Mouse (Mus musculus) forelimb bud, embryonic 11.5 days (tissue): ENCODE data around the gene Ephx4.

Source experiments
- DNase-seq: peaks from one replicate; pipeline ENCODE4 v3.0.0-alpha.2; 2012; ENCODE audit warnings: low read depth, low spot score

Gene Ephx4

DNA sequence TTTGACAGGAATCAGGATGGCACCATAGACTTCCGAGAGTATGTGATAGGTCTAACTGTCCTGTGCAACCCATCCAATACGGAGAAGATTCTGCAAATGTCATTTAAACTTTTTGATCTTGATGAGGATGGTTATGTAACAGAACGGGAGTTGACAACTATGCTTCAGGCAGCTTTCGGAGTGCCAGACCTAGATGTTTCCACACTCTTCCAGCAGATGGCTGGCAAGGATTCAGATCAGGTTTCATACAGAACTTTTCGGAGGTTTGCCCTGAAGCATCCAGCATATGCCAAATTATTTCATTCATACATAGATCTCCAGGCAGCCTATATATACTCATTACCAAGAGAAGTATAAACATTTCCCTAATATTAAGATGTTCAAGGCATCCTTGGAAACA is 31.5 kb downstream of the Ephx4 start:
- no peak for DNase-seq

DNA sequence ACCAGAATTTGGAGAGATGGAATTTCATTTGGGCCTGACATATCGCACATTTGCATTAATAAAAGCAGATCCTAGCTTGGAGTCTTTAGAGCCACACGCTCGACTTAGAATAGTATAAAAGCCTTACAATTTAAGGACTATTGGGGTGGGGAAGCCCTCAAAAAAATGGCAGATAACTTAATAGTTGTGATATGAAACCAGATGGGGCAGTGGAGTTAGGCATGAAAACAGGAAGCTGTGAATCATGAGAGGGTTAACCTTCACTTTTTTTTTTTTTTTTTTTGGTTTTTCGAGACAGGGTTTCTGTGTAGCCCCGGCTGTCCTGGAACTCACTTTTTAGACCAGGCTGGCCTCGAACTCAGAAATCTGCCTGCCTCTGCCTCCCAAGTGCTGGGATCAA is 33.6 kb downstream of the Ephx4 start:
- no peak for DNase-seq

DNA sequence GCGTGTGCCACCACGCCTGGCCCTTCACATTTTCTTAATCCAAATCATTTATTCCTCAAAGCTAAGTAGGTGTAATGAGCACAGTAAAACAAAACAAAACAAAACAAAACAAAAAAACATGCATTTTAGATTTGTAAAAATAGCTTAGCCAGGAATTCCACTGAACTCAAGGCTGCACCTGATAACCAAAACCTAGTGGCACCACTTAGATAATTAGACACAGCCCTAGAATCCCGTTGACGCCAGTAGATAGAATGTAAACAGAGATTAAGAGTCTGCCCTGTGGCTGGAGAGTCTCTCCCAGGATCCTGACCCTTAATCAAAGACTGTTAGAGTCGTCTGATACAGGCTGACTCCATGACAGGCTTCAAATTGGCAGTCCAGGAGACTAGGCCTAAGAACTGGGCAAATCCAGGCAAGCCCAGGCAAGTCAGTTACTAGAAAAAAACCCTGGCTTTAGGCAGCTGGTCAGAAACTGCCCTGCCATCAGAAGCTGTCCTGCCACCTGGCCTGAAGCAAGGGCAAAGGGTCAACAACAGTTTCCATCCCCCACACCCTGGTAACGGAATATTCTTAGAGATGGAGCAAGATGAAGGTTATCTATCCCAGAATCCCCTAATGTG is 34.2 kb downstream of the Ephx4 start:
- DNase-seq: no peak

DNA sequence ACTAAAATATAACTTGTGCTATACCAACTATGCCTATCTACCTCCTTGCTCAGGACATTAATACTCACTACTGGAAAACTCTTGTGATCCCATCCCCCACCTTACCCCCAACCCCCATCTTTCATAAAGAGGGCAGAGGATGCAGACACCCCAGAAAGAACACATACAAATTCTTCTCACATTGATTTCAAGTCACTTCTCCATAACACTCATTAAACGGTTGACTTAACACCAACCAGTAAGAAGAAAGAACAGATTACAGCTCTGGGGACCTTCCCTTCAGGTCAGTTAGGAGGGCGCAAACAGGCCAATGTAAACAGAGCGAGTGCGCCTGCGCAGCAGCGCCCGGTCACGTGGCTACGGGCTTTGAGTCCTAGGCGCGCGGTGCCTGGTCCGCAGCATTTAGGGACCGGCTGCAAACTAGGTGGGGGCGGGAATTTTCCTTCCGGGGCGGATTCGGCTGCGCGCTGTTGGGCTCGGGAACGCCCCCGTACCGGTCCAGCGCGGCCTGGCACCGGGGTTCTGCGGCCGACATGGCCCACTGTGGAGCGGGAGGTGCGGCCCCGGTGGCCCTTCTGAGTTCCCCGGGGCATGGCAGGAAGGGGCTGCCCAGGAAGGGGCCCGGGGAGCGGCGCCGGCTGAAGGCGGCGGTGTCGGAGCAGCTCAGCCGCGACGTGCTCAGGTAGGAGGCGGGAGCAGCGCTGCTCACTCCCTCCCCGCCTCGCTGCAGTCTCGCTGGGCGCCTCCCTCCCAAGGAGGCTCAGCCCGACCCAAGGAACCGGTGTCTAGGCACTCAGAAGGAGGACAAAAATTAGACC is 35.1 kb downstream of the Ephx4 start, which contains the start of gene Btbd8:
Gene Btbd8, plus strand, starts transcription at position 534 of the 818 bp plus-strand sequence.
- DNase-seq: peak; percentile 97

DNA sequence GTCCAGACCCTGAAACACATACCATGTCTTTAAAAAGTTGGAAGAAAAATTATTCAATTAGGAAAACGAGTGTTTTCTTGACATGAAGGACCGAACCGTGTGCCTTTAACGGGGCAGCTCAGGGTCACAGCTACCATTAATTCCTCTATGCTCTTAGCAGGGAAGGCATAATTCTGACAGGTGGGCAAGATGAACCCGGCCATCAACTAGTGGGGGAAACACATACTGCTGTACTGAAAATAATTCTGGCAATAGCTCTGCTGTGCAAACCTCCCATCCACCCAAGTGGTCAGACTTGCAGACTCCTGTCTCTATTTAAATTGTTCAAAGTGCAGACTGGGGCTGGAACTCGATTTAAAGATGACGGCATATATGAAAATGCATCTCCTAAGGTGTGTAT is 35.8 kb downstream of the Ephx4 start:
- DNase-seq: peak; percentile 13

DNA sequence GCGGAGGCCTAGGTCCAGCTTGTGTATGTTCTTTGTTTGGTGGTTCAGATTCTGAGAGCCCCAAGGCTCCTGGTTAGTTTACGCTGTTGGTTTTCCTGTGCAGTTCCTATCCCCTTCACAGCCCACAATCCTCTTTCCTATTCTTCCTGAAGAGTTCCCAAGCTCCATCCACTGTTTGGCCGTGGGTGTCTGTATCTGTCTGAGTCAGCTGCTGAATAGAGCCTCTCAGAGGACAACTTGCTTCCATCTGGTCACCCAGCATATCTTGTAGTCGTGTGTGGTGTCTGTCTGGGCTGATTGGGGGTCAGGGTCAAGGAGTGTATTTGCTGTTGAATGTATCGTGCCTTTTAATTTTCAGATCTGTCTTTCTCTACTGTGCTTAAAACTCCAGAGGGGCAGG is 39.3 kb downstream of the Ephx4 start:
- DNase-seq: no peak

DNA sequence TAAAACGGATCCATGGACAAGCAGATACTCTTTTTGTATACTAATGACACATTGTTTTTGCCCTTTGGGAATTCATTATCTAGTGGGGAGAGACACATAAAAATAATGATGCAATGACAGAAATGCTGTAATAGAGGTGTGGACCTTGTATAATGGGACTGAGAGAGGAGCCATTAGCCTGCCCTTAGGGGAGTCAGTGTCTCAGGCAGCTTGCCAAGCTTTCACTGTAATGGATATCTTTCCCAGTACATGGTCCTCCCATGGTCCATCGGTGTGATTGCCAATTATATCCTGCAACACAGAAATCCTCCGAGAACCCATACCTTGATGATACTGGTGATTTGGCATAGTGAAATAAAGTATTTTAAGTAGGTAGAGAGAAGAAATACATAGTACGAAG is 41.7 kb downstream of the Ephx4 start:
- no peak for DNase-seq

DNA sequence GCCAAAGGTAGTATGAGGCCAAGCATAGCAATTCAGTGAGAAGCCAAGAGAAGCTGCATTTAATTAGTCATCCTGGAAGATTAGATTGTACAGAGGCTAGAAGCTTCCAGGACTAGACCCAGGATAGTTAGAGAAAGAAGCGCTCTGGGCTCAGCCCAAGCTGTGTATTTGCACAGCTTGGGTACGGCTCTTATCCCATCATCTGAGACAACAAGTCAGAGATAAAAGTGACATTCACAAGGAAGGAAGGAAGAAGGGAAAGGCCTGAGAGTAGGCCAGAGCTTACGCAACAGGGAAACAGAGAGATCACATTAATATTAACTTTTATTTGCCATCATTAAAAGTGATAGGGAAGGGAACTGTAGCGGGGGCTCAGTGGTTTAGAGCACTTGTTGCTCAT is 45.4 kb downstream of the Ephx4 start:
- no peak for DNase-seq

DNA sequence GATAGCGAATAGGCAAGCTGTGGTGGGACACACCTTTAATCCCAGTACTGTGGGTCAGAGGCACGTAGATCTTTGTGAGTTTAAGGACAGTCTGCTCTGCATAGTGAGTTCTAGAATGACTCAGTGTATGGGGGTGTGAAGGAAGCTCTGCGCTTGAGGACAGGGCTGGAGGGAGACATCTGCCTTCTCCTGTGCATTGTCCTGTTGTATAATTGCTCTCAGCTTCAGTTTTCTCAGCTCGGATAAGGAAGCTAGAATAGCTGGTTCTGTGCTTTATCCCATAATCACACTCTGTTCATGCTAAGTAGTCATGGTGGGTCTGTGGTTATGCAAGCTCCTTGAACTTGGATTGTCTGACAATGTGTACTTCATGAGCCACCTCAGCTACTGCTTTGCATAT is 46.2 kb downstream of the Ephx4 start:
- DNase-seq: no peak

DNA sequence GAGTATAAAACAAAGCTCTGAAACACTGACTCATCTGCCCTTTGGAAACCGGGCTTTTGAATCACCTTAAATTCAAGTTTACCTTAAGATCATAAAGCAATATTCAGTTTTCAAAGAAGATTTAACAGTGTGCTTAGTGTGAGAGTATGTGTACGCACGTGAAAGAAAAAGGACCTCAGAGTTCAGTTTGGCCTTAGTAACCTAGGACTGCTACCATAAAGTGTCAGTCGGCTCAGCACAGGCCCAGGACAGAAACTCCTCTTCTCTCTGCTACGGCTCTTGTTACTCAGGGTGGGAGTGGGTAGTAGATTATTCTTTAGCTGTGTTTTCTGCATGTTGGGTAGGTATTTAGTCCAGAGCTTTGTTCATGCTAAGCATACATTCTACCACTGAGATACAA is 47.1 kb downstream of the Ephx4 start:
- DNase-seq: no peak

DNA sequence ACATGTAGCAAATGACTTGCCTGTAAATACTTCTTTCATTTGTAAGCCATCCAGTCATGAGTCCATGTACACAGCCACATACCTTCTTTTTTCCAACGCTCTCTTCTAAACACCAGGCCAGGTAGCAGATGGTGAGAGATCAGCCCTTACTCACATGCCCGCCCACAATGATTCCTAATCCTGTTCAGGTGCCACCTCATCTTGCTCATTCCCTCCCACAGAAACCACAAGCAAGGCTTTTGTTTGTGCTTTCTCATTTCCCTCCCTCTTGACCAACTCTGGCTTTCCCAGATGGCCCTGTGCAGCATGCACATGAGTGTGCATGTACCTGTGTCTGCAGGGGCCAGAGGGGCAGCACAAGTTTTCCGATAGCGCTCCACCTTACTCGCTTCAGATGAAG is 47.8 kb downstream of the Ephx4 start:
- no peak for DNase-seq

DNA sequence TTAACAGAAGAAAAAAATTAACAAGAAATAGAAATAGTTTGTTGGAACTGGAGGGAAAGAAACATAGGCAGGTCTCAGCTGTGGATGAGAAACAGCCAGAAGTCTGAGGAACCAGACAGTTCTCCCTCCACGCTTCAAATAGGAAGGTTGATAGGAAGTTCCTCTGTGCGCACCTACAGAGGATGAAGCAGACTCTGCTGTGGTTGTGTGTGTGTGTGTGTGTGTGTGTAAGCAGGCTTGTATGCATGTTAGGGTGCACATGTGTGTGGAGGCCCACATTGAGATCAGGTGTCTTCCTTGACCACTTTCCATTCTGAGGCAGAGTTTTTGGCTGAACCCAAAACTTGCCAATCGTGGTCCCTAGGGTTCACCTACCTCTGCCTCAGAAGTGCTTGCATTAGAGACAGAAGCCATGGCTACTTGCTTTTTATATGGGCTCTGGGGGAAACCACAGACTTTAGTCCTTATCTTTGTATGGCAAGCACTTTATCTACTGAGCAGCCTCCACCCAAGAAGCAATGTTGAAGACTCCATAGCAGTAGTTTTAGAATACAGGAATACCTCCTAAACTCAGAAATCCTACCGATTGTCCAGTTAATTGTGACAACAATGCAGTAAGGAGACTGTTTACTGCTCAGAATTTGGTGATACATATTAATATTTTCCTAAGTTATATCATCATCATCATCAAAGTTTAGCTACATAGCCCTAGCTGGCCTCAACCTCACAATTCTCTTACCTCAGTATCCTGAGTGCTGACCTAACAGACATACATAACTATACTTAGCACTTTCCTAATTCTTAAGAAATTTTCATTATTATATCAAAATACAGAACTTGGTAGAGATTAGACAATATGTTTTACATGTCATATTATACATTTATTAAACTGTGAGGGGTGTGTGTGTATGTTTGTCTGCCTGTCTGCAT is 59.9 kb downstream of the Ephx4 start:
- no peak for DNase-seq

DNA sequence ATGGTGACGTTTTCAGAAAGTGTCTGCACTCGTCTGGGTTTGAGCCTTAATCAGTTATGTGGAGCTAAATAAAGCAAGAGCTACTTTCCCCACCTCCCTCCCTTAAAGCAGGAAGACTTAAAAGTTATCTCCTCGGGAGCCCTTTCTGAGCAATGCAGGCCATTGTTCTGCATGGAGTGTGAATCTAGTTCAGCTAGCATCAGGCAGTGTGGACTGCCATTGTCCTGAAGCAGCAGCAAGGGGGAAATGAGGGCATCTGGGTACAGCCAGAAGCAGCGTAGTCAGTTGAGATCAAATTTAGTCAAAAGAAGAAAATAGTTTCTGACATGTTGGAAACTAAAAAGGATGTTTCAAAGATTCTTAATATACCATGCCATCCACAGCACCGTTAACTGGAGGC is 64.0 kb downstream of the Ephx4 start:
- DNase-seq: no peak

DNA sequence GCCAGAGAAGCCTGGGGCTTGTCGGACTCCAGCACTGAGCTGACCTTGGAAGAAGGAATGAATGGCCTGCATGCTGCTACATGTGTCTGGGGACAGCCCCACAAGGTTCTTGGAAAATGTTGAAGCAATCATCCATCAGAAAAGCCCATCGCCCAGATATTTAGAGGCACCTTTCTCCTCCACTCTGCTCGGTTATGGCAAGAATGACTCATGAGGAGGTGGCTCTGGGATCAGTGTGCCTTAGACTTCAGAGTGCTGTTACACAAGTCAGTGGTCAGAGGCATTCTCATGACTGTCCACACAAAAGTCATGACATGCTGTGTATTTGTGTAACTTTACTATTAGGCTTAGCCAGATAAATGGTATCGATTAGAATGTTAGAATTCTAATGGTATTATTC is 64.6 kb downstream of the Ephx4 start:
- no peak for DNase-seq

DNA sequence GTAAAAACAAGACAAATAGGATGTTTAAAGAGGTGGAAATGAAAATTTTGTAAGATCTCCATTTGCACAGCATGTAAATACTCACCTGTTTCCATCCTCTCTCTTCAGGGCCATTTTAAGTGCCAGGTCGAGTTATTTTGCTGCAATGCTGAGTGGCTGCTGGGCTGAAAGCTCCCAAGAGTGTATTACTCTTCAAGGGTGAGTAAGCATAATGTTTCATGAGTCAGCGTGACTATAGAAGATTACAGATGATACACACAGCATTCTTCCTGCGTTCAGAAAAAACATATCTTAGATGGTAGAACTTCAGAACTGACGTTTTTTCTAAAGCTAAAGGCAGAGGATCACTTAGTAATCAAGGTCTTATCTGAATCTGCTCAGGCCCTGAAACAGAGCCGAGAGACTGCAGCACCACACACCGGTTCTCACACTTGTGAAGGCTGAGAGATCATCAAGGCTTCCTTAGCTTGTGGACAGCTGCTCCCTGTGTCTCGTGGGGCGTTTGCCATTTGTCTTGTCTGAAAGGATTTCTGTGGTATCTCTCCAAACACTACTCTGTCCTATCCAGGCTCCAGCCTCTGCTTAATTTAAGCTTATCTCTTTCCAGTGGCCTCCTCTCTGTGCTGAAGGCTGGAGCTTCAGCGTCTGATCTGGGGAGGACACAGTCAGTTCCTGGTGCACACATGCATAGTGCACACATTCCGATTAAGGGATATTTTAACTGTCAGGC is 68.2 kb downstream of the Ephx4 start:
- no peak for DNase-seq
